Mouse (Mus musculus): ENCODE measurements around the gene Rae1.
A peak's percentile ranks its signal among the peaks of the same experiment; 100 is the strongest.

Gene Rae1

GRCm38 (mm10) chr2:172999630-173000284 is at the start of gene Rae1:
Gene Rae1, plus strand, starts transcription at chr2:173000117.
- peak; percentile 98 to 99 for DNase-seq (ENCODE audit: low spot score in 2 of 2)

DNA sequence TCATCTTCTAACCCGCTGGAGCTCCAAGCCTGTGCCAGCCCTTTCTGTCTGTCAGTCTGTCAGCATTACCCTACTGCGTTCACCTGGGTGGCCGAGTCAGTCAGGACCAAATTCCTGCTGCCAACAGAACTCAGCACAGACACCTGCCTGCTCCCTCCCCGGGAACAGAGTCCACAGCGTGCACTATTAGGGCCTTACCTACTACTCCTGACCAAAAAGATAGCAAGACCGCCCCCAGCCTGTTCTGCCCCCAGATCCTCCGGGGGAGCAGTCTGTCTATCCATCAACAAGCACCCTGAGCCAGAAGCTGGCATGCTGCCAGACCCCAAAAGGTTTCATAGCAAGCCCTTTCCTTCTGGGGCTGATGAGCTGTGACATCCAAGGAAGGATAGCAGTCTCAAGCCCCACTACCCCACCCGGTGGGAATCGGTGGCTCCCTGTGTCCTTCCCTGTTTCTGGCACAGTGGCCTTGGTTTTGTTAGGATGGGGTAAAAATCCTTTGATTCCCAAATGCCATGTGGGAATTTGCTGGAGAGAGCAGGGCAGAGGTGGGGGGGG is 49.7 kb upstream of the Rae1 start:
- no peak for DNase-seq (ENCODE audit: low spot score in 2 of 2)

- no peak for DNase-seq (ENCODE audit: low spot score in 2 of 2)
Observed at GRCm38 (mm10) chr2:172950722-172951121, 49.2 kb upstream of the Rae1 start.

- DNase-seq (ENCODE audit: low spot score in 2 of 2) = no peak
Observed at GRCm38 (mm10) chr2:172951976-172952375, 47.9 kb upstream of the Rae1 start.

GRCm38 (mm10) chr2:172958579-172958978 is 41.3 kb upstream of the Rae1 start:
- DNase-seq (ENCODE audit: low spot score in 2 of 2) = peak; percentile 55 to 58

DNA sequence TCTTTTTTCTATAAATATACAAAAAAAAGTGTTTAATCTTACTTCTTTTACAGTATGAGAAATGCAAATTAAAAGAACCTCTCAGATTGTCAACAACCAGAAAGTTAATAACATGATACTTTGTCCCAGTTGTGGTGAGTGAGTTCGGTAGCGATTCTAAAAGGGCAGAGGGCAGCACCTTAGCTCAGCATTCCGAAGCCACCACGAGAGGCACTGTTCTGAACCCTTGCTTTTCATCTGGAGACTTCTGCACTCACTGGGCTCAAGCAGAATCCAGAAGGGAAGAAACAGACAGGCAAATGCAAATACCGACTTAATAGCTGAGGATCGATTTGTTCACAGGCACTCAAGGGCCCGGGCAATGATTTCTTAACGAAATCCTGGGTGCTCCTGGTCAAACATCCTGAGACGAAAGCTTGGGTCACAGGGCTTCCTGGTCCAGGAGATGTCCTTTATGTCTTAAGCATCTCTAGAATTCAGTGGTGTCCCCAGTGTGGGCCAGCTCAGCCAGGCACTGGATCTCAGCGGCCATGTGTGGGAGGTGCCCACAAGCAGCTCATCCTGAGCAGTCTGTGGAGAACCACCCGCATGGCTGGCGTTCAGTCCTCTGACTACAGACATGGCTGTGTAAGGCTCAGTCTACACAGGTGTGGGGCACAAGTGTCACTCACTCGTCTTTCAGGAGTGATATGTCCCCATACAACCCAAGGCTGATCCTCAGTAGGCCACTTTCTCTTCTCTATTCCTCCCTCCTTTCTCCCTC is 40.7 kb upstream of the Rae1 start:
- no peak for DNase-seq (ENCODE audit: low spot score in 2 of 2)

GRCm38 (mm10) chr2:172960350-172960749 is 39.6 kb upstream of the Rae1 start:
- DNase-seq (ENCODE audit: low spot score in 2 of 2) = no peak

- DNase-seq (ENCODE audit: low spot score in 2 of 2) = no peak
Observed at GRCm38 (mm10) chr2:172961211-172961610, 38.7 kb upstream of the Rae1 start.

GRCm38 (mm10) chr2:172965249-172965648 is 34.7 kb upstream of the Rae1 start:
- no peak for DNase-seq (ENCODE audit: low spot score in 2 of 2)

DNA sequence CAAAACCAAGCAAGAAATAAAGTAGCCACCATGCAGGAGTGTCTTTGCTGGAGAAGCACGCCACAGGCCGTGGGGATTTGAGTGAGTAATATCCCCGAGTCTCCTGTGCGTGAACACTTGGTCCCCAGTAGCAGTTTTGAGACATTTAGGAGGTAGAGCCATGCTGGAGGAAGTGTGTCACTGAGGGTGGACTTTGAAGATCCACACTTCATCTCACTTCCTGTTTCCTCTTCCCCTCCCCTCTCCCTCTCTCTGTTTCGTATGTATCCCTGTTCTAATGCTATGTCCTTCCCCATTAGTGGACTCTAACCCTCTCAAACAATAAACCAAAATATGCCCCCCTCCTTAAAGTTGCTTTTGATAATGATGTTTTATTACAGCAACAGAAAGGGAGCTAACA is 33.4 kb upstream of the Rae1 start:
- no peak for DNase-seq (ENCODE audit: low spot score in 2 of 2)

- DNase-seq (ENCODE audit: low spot score in 2 of 2) = no peak
Observed at GRCm38 (mm10) chr2:172971865-172972264, 28.1 kb upstream of the Rae1 start.

- DNase-seq (ENCODE audit: low spot score in 2 of 2) = no peak
Observed at GRCm38 (mm10) chr2:172973806-172974565, 25.9 kb upstream of the Rae1 start.

- no peak for DNase-seq (ENCODE audit: low spot score in 2 of 2)
Observed at GRCm38 (mm10) chr2:172974701-172975100, 25.2 kb upstream of the Rae1 start.

- DNase-seq (ENCODE audit: low spot score in 2 of 2) = no peak
Observed at GRCm38 (mm10) chr2:172975159-172975558, 24.8 kb upstream of the Rae1 start.

GRCm38 (mm10) chr2:172976661-172977238 is 23.2 kb upstream of the Rae1 start:
- no peak for DNase-seq (ENCODE audit: low spot score in 2 of 2)

DNA sequence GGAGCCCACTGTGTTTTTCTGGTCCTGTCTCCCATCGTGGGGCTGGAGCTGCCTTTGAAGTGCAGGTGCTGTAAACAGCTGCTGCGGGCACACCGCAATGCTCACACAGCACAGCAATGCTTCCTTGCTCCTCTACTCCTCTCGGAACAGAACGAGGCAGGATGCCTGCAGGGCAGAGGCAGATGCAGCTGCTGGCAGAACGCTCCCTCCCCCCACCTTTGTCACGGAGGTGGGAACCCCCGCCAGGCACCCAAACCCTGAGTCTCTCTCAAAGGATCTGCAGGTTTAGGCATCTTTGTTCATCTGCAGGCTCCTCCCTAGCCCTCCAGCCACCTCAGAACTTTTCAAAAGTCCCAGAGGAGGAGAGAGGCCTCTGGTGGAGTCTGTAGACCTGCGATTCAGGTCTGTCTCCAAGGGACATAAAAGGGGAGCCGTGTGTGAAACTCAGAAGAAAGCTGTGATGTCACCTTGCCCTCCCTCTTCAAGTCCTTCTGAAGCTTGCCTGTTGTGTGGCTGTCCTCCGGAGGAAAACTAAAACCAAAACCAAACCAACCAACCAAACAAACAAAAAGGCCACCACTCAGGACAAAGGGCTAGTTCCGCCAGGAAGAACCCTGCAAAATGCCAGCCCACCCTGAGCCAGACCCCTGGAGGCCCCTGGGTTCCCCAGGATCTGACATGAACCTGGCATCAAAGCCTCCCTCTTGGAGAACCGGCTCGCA is 22.3 kb upstream of the Rae1 start, which contains the start of gene Spo11:
Spo11 (plus strand) TSS at position 292 of the 722 bp plus-strand sequence.
- no peak for DNase-seq (ENCODE audit: low spot score in 2 of 2)

DNA sequence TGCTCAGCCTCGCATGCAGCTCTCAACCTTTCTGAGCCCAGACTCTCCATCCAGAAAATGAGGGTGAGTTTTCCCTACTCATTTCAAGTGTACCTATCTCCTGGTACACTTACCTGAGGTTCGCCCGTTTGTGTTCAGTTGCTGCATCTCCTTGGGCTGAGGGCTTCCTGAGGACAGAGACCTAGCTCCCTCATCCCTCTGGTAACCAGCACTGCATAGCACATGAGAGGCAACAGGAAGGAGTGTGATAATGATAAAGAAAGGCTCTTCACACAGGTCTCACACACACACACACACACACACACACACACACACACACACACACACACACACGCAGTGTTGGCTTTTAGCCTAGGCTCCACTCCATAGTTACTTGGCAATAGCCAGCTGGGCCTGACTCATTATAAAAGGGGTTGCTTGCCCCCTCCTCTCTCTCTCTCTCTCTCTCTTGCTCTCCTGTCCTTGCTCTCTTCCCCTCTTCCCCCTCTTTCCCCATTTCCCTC is 21.7 kb upstream of the Rae1 start:
- DNase-seq (ENCODE audit: low spot score in 2 of 2) = no peak

DNA sequence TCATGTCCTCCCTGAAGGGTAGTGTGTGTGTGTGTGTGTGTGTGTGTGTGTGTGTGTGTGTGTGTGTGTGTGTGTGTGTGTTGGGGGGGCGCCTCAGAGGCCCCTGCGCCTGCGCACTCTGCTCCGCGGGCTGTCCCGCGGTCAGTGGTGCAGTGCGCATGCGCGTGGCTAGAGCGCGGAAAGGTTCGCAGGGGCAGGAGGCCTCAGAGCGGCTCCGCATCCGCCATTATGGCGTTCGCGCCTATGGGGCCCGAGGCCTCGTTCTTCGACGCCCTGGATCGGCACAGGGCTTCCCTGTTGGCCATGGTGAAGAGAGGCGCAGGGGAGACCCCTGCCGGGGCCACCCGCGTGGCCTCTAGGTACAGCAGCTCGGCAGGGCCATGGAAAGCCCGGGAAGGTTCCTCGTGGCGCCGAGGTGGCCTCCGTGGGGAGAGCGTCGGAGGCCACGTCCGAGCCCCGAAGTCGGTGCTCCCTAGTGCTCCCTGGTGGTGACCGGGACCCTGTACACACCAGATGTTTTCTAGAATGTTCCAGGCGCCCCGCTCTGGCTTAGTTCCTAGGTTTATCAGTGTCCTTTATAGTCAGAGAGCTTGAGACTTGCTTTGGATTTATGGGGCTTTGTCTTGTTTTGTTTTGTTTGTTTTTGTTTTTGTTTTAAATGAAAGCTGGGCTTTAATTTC is 20.1 kb upstream of the Rae1 start:
- DNase-seq (ENCODE audit: low spot score in 2 of 2) = peak in 1 of 2 experiments; percentile 27

DNA sequence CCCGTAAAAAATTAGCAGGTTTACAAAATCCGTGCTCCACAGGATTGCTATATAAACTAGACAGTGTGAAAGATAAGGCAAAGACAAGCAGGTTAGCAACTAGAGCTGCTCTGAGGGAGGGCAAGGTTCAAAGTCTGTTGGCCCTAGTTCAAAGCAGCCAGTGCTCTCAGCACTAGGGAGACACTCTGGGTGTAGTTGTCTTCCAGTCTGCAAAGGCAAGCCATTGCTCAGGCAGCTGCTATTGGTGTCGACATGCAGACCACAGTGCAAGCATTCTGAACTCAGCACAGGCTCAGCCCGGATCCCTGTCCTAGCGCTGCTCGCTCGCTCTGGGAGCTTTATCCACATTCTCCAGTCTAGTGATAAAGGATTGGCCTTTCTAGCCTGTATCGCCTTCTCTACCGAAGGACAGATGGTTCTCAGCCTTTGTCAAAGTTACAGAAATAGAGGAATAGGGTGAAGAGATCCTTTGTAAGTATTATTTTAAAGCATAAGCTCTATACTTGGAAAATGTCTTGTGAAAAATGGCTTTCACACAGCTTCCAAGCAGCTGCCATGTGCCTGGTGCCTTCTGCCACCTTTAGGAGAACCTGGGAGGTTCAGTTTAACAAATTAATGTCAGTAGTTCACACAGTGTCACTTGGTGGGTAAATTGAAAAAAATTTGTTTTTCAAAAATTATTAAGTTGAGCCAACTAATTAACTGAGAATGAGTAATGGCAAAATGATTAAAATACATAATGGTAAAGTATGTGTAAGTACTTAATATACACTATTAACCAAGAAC is 16.9 kb upstream of the Rae1 start:
- DNase-seq (ENCODE audit: low spot score in 2 of 2) = no peak

GRCm38 (mm10) chr2:172990161-172990560 is 9.8 kb upstream of the Rae1 start:
- DNase-seq (ENCODE audit: low spot score in 2 of 2) = no peak
